Mouse (Mus musculus) testis, adult 2 months (tissue): ENCODE results near the gene Gm4450.
"Not testable (repeated sequence)": the region's sequence is repeated elsewhere in the genome, so short reads cannot be mapped to it uniquely, and the experiment has no call there.

Experiments used
- CTCF ChIP-seq: fragments of 200-500 bp; IDR thresholded peaks from 2 replicates; pipeline ENCODE4 v1.5.1; 2012; ENCODE audit warnings: low read depth, mild to moderate bottlenecking, inconsistent platforms, low read length, moderate library complexity; ENCODE audit not compliant: control insufficient read depth, insufficient read depth, insufficient replicate concordance
- POLR2A ChIP-seq: fragments of 200-500 bp; IDR thresholded peaks from 2 replicates; pipeline ENCODE4 v1.6.1; 2012; ENCODE audit warnings: low read depth, mild to moderate bottlenecking, inconsistent platforms, low read length, moderate library complexity; ENCODE audit not compliant: control insufficient read depth

GRCm38 (mm10) chr3:98457026-98457425 lies at the start of gene Gm4450:
- TF ChIP-seq CTCF, POLR2A: not testable (repeated sequence)
